Mouse (Mus musculus) midbrain, embryonic 14.5 days (tissue): ENCODE data around the gene Krt12. TPM values are rescaled to one million over a fixed set of nuclear protein-coding genes. Genes with fewer than 3 reads are reported as not detected.

Experiments used
- ATAC-seq: fragments of 200-750 bp; cut with Nextera tagmentation; 2 replicates; pipeline ENCODE4 v1.8.0; 2017; ENCODE audit warnings: moderate number of reproducible peaks, moderate library complexity; ENCODE audit not compliant: low FRiP score, low TSS enrichment
- DNase-seq: peaks from one replicate; pipeline ENCODE4 v3.0.0-alpha.2; 2015
- H3K27ac ChIP-seq: fragments of 300-500 bp; sonication (generic); replicated peaks from 2 replicates; pipeline ENCODE4 v1.5.1; 2014; ENCODE audit warnings: mild to moderate bottlenecking, low read depth, low read length, moderate library complexity
- H3K27me3 ChIP-seq: fragments of 300-500 bp; sonication (generic); 2 replicates; pipeline ENCODE4 v1.6.1; 2014; ENCODE audit warnings: low read length, control low read depth, mixed read lengths; ENCODE audit not compliant: control insufficient read depth, insufficient read depth
- H3K36me3 ChIP-seq: fragments of 300-500 bp; sonication (generic); 2 replicates; pipeline ENCODE4 v1.6.1; 2014; ENCODE audit warnings: low read length, control low read depth; ENCODE audit not compliant: control insufficient read depth, insufficient read depth
- H3K4me1 ChIP-seq: fragments of 300-500 bp; sonication (generic); 2 replicates; pipeline ENCODE4 v1.6.1; 2014; ENCODE audit warnings: mild to moderate bottlenecking, antibody characterized with exemption, low read length, control low read depth; ENCODE audit not compliant: control insufficient read depth, insufficient read depth
- H3K4me2 ChIP-seq: fragments of 300-500 bp; sonication (generic); 2 replicates; pipeline ENCODE4 v1.6.1; 2014; ENCODE audit warnings: mild to moderate bottlenecking, low read length, moderate library complexity
- H3K4me3 ChIP-seq: fragments of 300-500 bp; sonication (generic); replicated peaks from 2 replicates; pipeline ENCODE4 v1.5.1; 2014; ENCODE audit warnings: low read depth, low read length
- H3K9ac ChIP-seq: fragments of 300-500 bp; sonication (generic); replicated peaks from 2 replicates; pipeline ENCODE4 v1.6.1; 2014; ENCODE audit warnings: mild to moderate bottlenecking, low read length, moderate library complexity
- H3K9me3 ChIP-seq: fragments of 300-500 bp; sonication (generic); 2 replicates; pipeline ENCODE4 v1.6.1; 2016; ENCODE audit warnings: low read length, control low read depth, mixed read lengths; ENCODE audit not compliant: control insufficient read depth
- WGBS: fragments of 180-500 bp; shearing (Covaris S2); extraction: QIAGEN DNeasy Blood & Tissue Kit; methylation state at CpG from one replicate; pipeline ENCODE4 v1.1.7; 2014; 5-methylcytosine and 5-hydroxymethylcytosine counted together
- polyA plus RNA-seq: library from polyadenylated mRNA; unstranded; fragments of >200 nt; fragmentation: Nextera tagmentation; extraction: Ambion mirVana; gene quantifications from 2 replicates; pipeline ENCODE4 v1.2.1, GENCODE M21; 2014

The Krt12 gene
- polyA plus RNA-seq, 1 experiment from 2014 or later, result not detected

- Histone ChIP-seq H3K27ac (no peak overlapping the region), H3K4me2 (no peak overlapping the region), H3K27me3 (no peaks in the 10 kb centered on the region), H3K36me3 (no peaks in the 10 kb centered on the region), H3K4me1 (peaks cover 3% of the 10 kb centered on the region; the same call in 1 of the 2 replicates), H3K9me3 (no peaks in the 10 kb centered on the region), H3K4me3 (no peak overlapping the region), H3K9ac (no peak overlapping the region)
- no peak for ATAC-seq
- WGBS, result 87% methylated on average over 10 of the region's 10 CpGs
- DNase-seq, result no peak
Observed at GRCm38 (mm10) chr11:99392492-99392891, 29.6 kb downstream of the Krt12 start.

- no peaks in the 10 kb centered on the region for H3K9me3 ChIP-seq
- 81% methylated on average over 6 of the region's 6 CpGs for WGBS
- no peak overlapping the region for H3K27ac ChIP-seq
- H3K4me2 ChIP-seq, result no peak overlapping the region
- no peaks in the 10 kb centered on the region for H3K36me3 ChIP-seq
- H3K27me3 ChIP-seq, result no peaks in the 10 kb centered on the region
- no peaks in the 10 kb centered on the region for H3K4me1 ChIP-seq
- ATAC-seq (no peak), DNase-seq (no peak)
- no peak overlapping the region for H3K9ac ChIP-seq
- no peak overlapping the region for H3K4me3 ChIP-seq
Observed at GRCm38 (mm10) chr11:99391375-99391774, 30.7 kb downstream of the Krt12 start.

- H3K27me3 ChIP-seq, result no peaks in the 10 kb centered on the region
- H3K27ac ChIP-seq, result no peak overlapping the region
- no peaks in the 10 kb centered on the region for H3K9me3 ChIP-seq
- DNase-seq (no peak), ATAC-seq (no peak)
- H3K9ac ChIP-seq, result no peak overlapping the region
- WGBS, result 77% methylated on average over 7 of the region's 7 CpGs
- no peak overlapping the region for H3K4me3 ChIP-seq
- no peaks in the 10 kb centered on the region for H3K4me1 ChIP-seq
- H3K4me2 ChIP-seq, result no peak overlapping the region
- no peaks in the 10 kb centered on the region for H3K36me3 ChIP-seq
Observed at GRCm38 (mm10) chr11:99390866-99391265, 31.2 kb downstream of the Krt12 start.

- no peak within 1 kb of the TSS for H3K9ac ChIP-seq
- H3K27me3 ChIP-seq, result no peaks in the 10 kb centered on the region
- no peak within 1 kb of the TSS for H3K4me3 ChIP-seq
- no peak for ATAC-seq
- H3K27ac ChIP-seq, result no peak within 1 kb of the TSS
- no peaks in the 10 kb centered on the region for H3K4me1 ChIP-seq
- 88% methylated on average over 4 of the region's 4 CpGs for WGBS
- DNase-seq, result no peak
- H3K36me3 ChIP-seq, result no peaks in the 10 kb centered on the region
- no peaks in the 10 kb centered on the region for H3K9me3 ChIP-seq
- H3K4me2 ChIP-seq, result no peak within 1 kb of the TSS
Observed at GRCm38 (mm10) chr11:99389264-99389663, 32.8 kb downstream of the Krt12 start, which contains the start of gene Krt10. Gene Krt10, minus strand, starts transcription at chr11:99389364.

GRCm38 (mm10) chr11:99388661-99389060 is 33.4 kb downstream of the Krt12 start:
- no peaks in the 10 kb centered on the region for H3K4me1 ChIP-seq
- ATAC-seq, result no peak
- no peaks in the 10 kb centered on the region for H3K36me3 ChIP-seq
- no peak for DNase-seq
- peaks cover under 1% of the 10 kb centered on the region; the same call in 1 of the 2 replicates for H3K27me3 ChIP-seq
- H3K9me3 ChIP-seq, result no peaks in the 10 kb centered on the region
- WGBS, result 95% methylated on average over 18 of the region's 18 CpGs
- no peak overlapping the region for H3K27ac ChIP-seq
- no peak overlapping the region for H3K9ac ChIP-seq
- no peak overlapping the region for H3K4me2 ChIP-seq
- H3K4me3 ChIP-seq, result no peak overlapping the region

- 2% methylated on average over 71 of the region's 71 CpGs for WGBS
- no peaks in the 10 kb centered on the region for H3K4me1 ChIP-seq
Observed at GRCm38 (mm10) chr11:99385813-99386721, 36.0 kb downstream of the Krt12 start.

GRCm38 (mm10) chr11:99379568-99379967 is 42.5 kb downstream of the Krt12 start:
- H3K4me2 ChIP-seq, result no peak overlapping the region
- no peak overlapping the region for H3K4me3 ChIP-seq
- no peaks in the 10 kb centered on the region for H3K9me3 ChIP-seq
- no peaks in the 10 kb centered on the region for H3K36me3 ChIP-seq
- H3K27ac ChIP-seq, result no peak overlapping the region
- DNase-seq (peak; percentile 89), ATAC-seq (no peak)
- 15% methylated on average over 5 of the region's 5 CpGs for WGBS
- H3K27me3 ChIP-seq, result peaks cover 11% of the 10 kb centered on the region
- no peak overlapping the region for H3K9ac ChIP-seq
- no peaks in the 10 kb centered on the region for H3K4me1 ChIP-seq

More at GRCm38 (mm10) chr11:99385813-99386721, 36.0 kb downstream of the Krt12 start:
- ATAC-seq (peak; percentile 76; the same call in 1 of the 2 replicates), DNase-seq (peak; percentile 91)
- peak overlapping the region; percentile 66 for H3K9ac ChIP-seq
- no peaks in the 10 kb centered on the region for H3K36me3 ChIP-seq
- H3K27ac ChIP-seq, result peak overlapping the region; percentile 95
- H3K4me3 ChIP-seq, result peak overlapping the region; percentile 55
- H3K27me3 ChIP-seq, result peaks cover 8% of the 10 kb centered on the region
- peak overlapping the region; percentile 75 for H3K4me2 ChIP-seq
- no peaks in the 10 kb centered on the region for H3K9me3 ChIP-seq

- ATAC-seq, result no peak
- WGBS, result 84% methylated on average over 13 of the region's 13 CpGs
Observed at GRCm38 (mm10) chr11:99374803-99375202, 47.3 kb downstream of the Krt12 start, which contains the start of gene Krt28. Gene Krt28, minus strand, starts transcription at chr11:99374903.

More at GRCm38 (mm10) chr11:99374803-99375202, 47.3 kb downstream of the Krt12 start, which contains the start of gene Krt28:
- Histone ChIP-seq H3K36me3 (no peaks in the 10 kb centered on the region), H3K4me1 (no peaks in the 10 kb centered on the region), H3K4me3 (no peak within 1 kb of the TSS), H3K27me3 (0 out of 2 replicates have a peak, but pooled peaks cover 3% of the 10 kb centered on the region), H3K27ac (no peak within 1 kb of the TSS), H3K9me3 (no peaks in the 10 kb centered on the region), H3K9ac (no peak within 1 kb of the TSS), H3K4me2 (no peak within 1 kb of the TSS)
- no peak for DNase-seq
